Mouse (Mus musculus) kidney, postnatal 0 days (tissue): ENCODE data around the gene Pdhx. TPM values are rescaled to one million over a fixed set of nuclear protein-coding genes. Genes with fewer than 3 reads are reported as not detected.

Source experiments
- ATAC-seq: fragments of 200-750 bp; cut with Nextera tagmentation; replicated peaks from 2 replicates; pipeline ENCODE4 v1.8.0; 2017; ENCODE audit warnings: low read depth, moderate number of reproducible peaks, moderate TSS enrichment, moderate library complexity; ENCODE audit not compliant: low FRiP score
- DNase-seq: peaks from one replicate; pipeline ENCODE4 v3.0.0-alpha.2; 2016; ENCODE audit warnings: low spot score
- H3K27ac ChIP-seq: fragments of 300-500 bp; sonication (generic); 2 replicates; pipeline ENCODE4 v1.5.1; 2014; ENCODE audit warnings: mild to moderate bottlenecking
- H3K27me3 ChIP-seq: fragments of 300-500 bp; sonication (generic); 2 replicates; pipeline ENCODE4 v1.6.1; 2014; ENCODE audit warnings: low read length, mixed read lengths; ENCODE audit not compliant: insufficient read depth
- H3K36me3 ChIP-seq: fragments of 300-500 bp; sonication (generic); 2 replicates; pipeline ENCODE4 v1.6.1; 2014; ENCODE audit warnings: low read length, mixed read lengths; ENCODE audit not compliant: insufficient read depth
- H3K4me1 ChIP-seq: fragments of 300-500 bp; sonication (generic); replicated peaks from 2 replicates; pipeline ENCODE4 v1.6.1; 2014; ENCODE audit warnings: antibody characterized with exemption, low read length, mixed read lengths; ENCODE audit not compliant: insufficient read depth
- H3K4me2 ChIP-seq: fragments of 300-500 bp; sonication (generic); 2 replicates; pipeline ENCODE4 v1.6.1; 2014; ENCODE audit warnings: mild to moderate bottlenecking, low read length, moderate library complexity, mixed read lengths
- H3K4me3 ChIP-seq: fragments of 300-500 bp; sonication (generic); replicated peaks from 2 replicates; pipeline ENCODE4 v1.5.1; 2014; ENCODE audit warnings: low read depth, low read length
- H3K9ac ChIP-seq: fragments of 300-500 bp; sonication (generic); 2 replicates; pipeline ENCODE4 v1.6.1; 2014; ENCODE audit warnings: low read depth, low read length
- H3K9me3 ChIP-seq: fragments of 300-500 bp; sonication (generic); replicated peaks from 2 replicates; pipeline ENCODE4 v1.6.1; 2016; ENCODE audit warnings: low read length, inconsistent platforms, mixed read lengths
- CTCF ChIP-seq: IDR thresholded peaks from 2 replicates; pipeline ENCODE4 v1.5.1; 2016; ENCODE audit warnings: antibody characterized with exemption, low read depth, mild to moderate bottlenecking, moderate library complexity
- WGBS: fragments of 180-500 bp; shearing (Covaris S2); extraction: QIAGEN DNeasy Blood & Tissue Kit; methylation state at CpG from one replicate; pipeline ENCODE4 v1.1.7; 2014; 5-methylcytosine and 5-hydroxymethylcytosine counted together
- polyA plus RNA-seq: library from polyadenylated mRNA; unstranded; fragments of >200 nt; fragmentation: Nextera tagmentation; extraction: Ambion mirVana; gene quantifications from 2 replicates; pipeline ENCODE4 v1.2.1, GENCODE M21; 2015

Gene Pdhx
- polyA plus RNA-seq, 1 experiment from 2014 or later: 41.7 TPM

- DNase-seq (no peak), ATAC-seq (no peak)
- no peaks in the 10 kb centered on the region for H3K4me1 ChIP-seq
- H3K27me3 ChIP-seq: no peaks in the 10 kb centered on the region
- WGBS: 51% methylated on average over 8 of the region's 8 CpGs
- no peaks in the 10 kb centered on the region for H3K36me3 ChIP-seq
- H3K9me3 ChIP-seq: no peaks in the 10 kb centered on the region
- no peak overlapping the region for H3K27ac ChIP-seq
- H3K4me2 ChIP-seq: no peak overlapping the region
- no peak overlapping the region for H3K9ac ChIP-seq
- no peak for TF ChIP-seq CTCF
- H3K4me3 ChIP-seq: no peak overlapping the region
Observed at GRCm38 (mm10) chr2:103066683-103067551, 6.4 kb downstream of the Pdhx start.

DNA sequence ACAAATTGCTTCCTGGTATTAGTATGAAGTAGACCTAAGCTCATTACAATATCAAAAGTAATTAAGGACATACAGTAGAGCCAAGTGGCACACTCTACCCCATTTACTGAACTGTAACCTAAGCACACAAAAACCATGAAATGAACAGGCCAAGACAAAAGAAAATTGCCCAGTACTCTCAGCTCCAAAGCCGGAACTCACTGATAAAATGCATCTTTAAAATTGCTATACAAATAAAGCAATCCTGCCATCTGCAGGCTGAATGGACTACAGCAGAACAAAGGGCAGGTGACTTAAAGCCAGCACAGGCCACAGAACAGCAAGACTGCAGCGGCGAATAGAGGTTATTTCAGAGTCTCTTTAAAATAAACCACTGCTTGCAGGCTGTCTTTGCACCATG is 10.4 kb downstream of the Pdhx start:
- no peaks in the 10 kb centered on the region for H3K27me3 ChIP-seq
- H3K36me3 ChIP-seq: no peaks in the 10 kb centered on the region
- H3K4me1 ChIP-seq: peaks cover 3% of the 10 kb centered on the region; the same call in 1 of the 2 replicates
- TF ChIP-seq CTCF: peak; percentile 79
- ATAC-seq: no peak
- WGBS: 31% methylated on average over 3 of the region's 3 CpGs
- DNase-seq: peak; percentile 79
- no peak overlapping the region for H3K9ac ChIP-seq
- H3K4me2 ChIP-seq: no peak overlapping the region
- H3K27ac ChIP-seq: no peak overlapping the region
- no peaks in the 10 kb centered on the region for H3K9me3 ChIP-seq
- H3K4me3 ChIP-seq: no peak overlapping the region

- H3K27me3 ChIP-seq: no peaks in the 10 kb centered on the region
- no peaks in the 10 kb centered on the region for H3K9me3 ChIP-seq
- 94% methylated on average over 3 of the region's 3 CpGs for WGBS
- no peak for DNase-seq
- H3K4me3 ChIP-seq: no peak overlapping the region
- no peaks in the 10 kb centered on the region for H3K36me3 ChIP-seq
- H3K4me1 ChIP-seq: peaks cover 3% of the 10 kb centered on the region; the same call in 1 of the 2 replicates
- no peak overlapping the region for H3K27ac ChIP-seq
- no peak for TF ChIP-seq CTCF
- ATAC-seq: no peak
- H3K4me2 ChIP-seq: no peak overlapping the region
- no peak overlapping the region for H3K9ac ChIP-seq
Observed at GRCm38 (mm10) chr2:103058266-103058665, 15.0 kb downstream of the Pdhx start.

GRCm38 (mm10) chr2:103055820-103056219 is 17.5 kb downstream of the Pdhx start:
- Histone ChIP-seq H3K9ac (no peak overlapping the region), H3K4me3 (no peak overlapping the region), H3K4me2 (no peak overlapping the region), H3K9me3 (no peaks in the 10 kb centered on the region), H3K36me3 (no peaks in the 10 kb centered on the region), H3K4me1 (peaks cover 3% of the 10 kb centered on the region; the same call in 1 of the 2 replicates), H3K27ac (no peak overlapping the region), H3K27me3 (no peaks in the 10 kb centered on the region)
- ATAC-seq (no peak), DNase-seq (no peak)
- no peak for TF ChIP-seq CTCF
- WGBS: 89% methylated on average over 6 of the region's 6 CpGs

GRCm38 (mm10) chr2:103051937-103052893 is 21.1 kb downstream of the Pdhx start:
- no peak overlapping the region for H3K27ac ChIP-seq

GRCm38 (mm10) chr2:103045286-103045685 is 28.0 kb downstream of the Pdhx start:
- TF ChIP-seq CTCF: no peak
- H3K36me3 ChIP-seq: 0 out of 2 replicates have a peak, but pooled peaks cover 3% of the 10 kb centered on the region
- no peaks in the 10 kb centered on the region for H3K9me3 ChIP-seq
- ATAC-seq (no peak), DNase-seq (no peak)
- no peak overlapping the region for H3K4me3 ChIP-seq
- H3K27me3 ChIP-seq: no peaks in the 10 kb centered on the region
- H3K4me2 ChIP-seq: no peak overlapping the region
- H3K27ac ChIP-seq: no peak overlapping the region
- 88% methylated on average over 2 of the region's 2 CpGs for WGBS
- no peaks in the 10 kb centered on the region for H3K4me1 ChIP-seq
- no peak overlapping the region for H3K9ac ChIP-seq

More at GRCm38 (mm10) chr2:103051937-103052893, 21.1 kb downstream of the Pdhx start:
- no peaks in the 10 kb centered on the region for H3K36me3 ChIP-seq
- no peak overlapping the region for H3K9ac ChIP-seq
- H3K4me2 ChIP-seq: no peak overlapping the region
- peak; percentile 40 for DNase-seq
- H3K9me3 ChIP-seq: no peaks in the 10 kb centered on the region
- TF ChIP-seq CTCF: no peak
- H3K27me3 ChIP-seq: no peaks in the 10 kb centered on the region
- WGBS: 72% methylated on average over 19 of the region's 19 CpGs
- no peak overlapping the region for H3K4me3 ChIP-seq
- no peaks in the 10 kb centered on the region for H3K4me1 ChIP-seq
- ATAC-seq: no peak; the same call in 1 of the 2 replicates
